Mouse (Mus musculus): ENCODE data around the gene Mvb12b. TPM values are rescaled to one million over a fixed set of nuclear protein-coding genes. Genes with fewer than 3 reads are reported as not detected.

The Mvb12b gene
- total and polyA plus RNA-seq, 3 experiments, result 22.8 to 23.3 TPM; not detected in 1

DNA sequence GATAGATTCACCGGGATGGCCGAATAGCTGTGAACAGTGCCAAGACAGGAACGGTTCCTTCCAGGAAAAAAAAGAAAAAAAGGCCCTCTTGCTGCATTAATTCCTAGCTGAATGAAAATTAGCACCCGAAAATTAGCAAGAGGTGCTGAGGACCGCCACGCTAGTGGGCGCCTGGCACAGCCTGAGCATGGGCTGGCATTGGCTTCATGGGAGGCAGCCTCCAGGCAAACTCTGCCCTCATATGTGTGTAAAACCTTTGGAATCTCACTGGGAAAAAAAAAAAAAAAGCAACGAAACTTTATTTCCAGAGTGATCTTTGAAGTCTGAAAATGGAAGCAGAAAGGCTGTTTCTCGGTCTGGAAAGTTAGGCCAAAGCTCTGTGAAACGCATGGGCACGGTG lies 110.7 kb downstream of the Mvb12b start:
- no peak for DNase-seq (ENCODE audit: low read depth, low spot score)
- H3K79me2 ChIP-seq (ENCODE audit: control insufficient read depth, insufficient read depth, low read length, poor library complexity), result no peaks in the 10 kb centered on the region
- no peak overlapping the region for H3K4me3 ChIP-seq (ENCODE audit: control insufficient read depth in 1 of 2, insufficient read depth in 1 of 2, low read depth in 2 of 2, low read length in 2 of 2)
- H3K4me1 ChIP-seq (ENCODE audit: control insufficient read depth in 1 of 2, insufficient read depth in 2 of 2, low read length in 2 of 2), result no peaks in the 10 kb centered on the region
- H3K27ac ChIP-seq (ENCODE audit: control insufficient read depth, low read depth, low read length), result no peak overlapping the region
- TF ChIP-seq SIN3A (IDR thresholded peaks at IDR 0.05; ENCODE audit: low read length) (no peak), ZMIZ1 (IDR thresholded peaks at IDR 0.05; ENCODE audit: low read depth, low read length) (no peak), UBTF (IDR thresholded peaks at IDR 0.05; ENCODE audit: borderline replicate concordance, insufficient read depth, low read depth, low read length) (no peak), MXI1 (IDR thresholded peaks at IDR 0.05; ENCODE audit: low read depth, low read length) (no peak), MAX (IDR thresholded peaks at IDR 0.05; ENCODE audit: low read length) (no peak), RCOR1 (IDR thresholded peaks at IDR 0.05; ENCODE audit: low read depth, low read length) (no peak), ZNF384 (IDR thresholded peaks at IDR 0.05; ENCODE audit: low read depth, low read length) (no peak), GABPA (IDR thresholded peaks at IDR 0.05; ENCODE audit: low read depth, low read length) (no peak), ETS1 (IDR thresholded peaks at IDR 0.05; ENCODE audit: low read depth, low read length) (no peak), POLR2AphosphoS2 (IDR thresholded peaks at IDR 0.05; ENCODE audit: low read length) (no peak), MAZ (IDR thresholded peaks at IDR 0.05; ENCODE audit: low read depth, low read length) (no peak), POLR2AphosphoS5 (IDR thresholded peaks at IDR 0.05; ENCODE audit: borderline replicate concordance, low read depth, low read length) (no peak), JUND (IDR thresholded peaks at IDR 0.05; ENCODE audit: low read depth, low read length) (no peak), MEF2A (IDR thresholded peaks at IDR 0.05; ENCODE audit: extremely low read depth, insufficient replicate concordance, low read depth, low read length, poor library complexity, severe bottlenecking) (no peak)
- no peaks in the 10 kb centered on the region; a peak in 1 of 4 replicates for H3K36me3 ChIP-seq (ENCODE audit: control insufficient read depth in 1 of 2, insufficient read depth in 2 of 2, low read length in 2 of 2)
- no peaks in the 10 kb centered on the region for H3K27me3 ChIP-seq (ENCODE audit: control insufficient read depth in 1 of 2, insufficient read depth in 2 of 2, low read length in 2 of 2)
- no peaks in the 10 kb centered on the region for H3K9me3 ChIP-seq (replicated peaks; ENCODE audit: insufficient read depth, low read length)
- no peak overlapping the region for H3K9ac ChIP-seq (ENCODE audit: control insufficient read depth, low read depth, low read length, poor library complexity, severe bottlenecking)

GRCm38 (mm10) chr2:33774884-33775283 lies 112.9 kb downstream of the Mvb12b start:
- Histone ChIP-seq H3K4me1 (ENCODE audit: control insufficient read depth in 1 of 2, insufficient read depth in 2 of 2, low read length in 2 of 2) (no peaks in the 10 kb centered on the region), H3K79me2 (ENCODE audit: control insufficient read depth, insufficient read depth, low read length, poor library complexity) (no peaks in the 10 kb centered on the region), H3K4me3 (ENCODE audit: control insufficient read depth in 1 of 2, insufficient read depth in 1 of 2, low read depth in 2 of 2, low read length in 2 of 2) (no peak overlapping the region), H3K9me3 (replicated peaks; ENCODE audit: insufficient read depth, low read length) (no peaks in the 10 kb centered on the region), H3K27me3 (ENCODE audit: control insufficient read depth in 1 of 2, insufficient read depth in 2 of 2, low read length in 2 of 2) (no peaks in the 10 kb centered on the region), H3K27ac (ENCODE audit: control insufficient read depth, low read depth, low read length) (no peak overlapping the region), H3K36me3 (ENCODE audit: control insufficient read depth in 1 of 2, insufficient read depth in 2 of 2, low read length in 2 of 2) (no peaks in the 10 kb centered on the region; a peak in 1 of 4 replicates), H3K9ac (ENCODE audit: control insufficient read depth, low read depth, low read length, poor library complexity, severe bottlenecking) (no peak overlapping the region)
- DNase-seq (ENCODE audit: low read depth, low spot score), result no peak
- TF ChIP-seq RAD21 (IDR thresholded peaks at IDR 0.05; ENCODE audit: low read depth, low read length) (no peak), ZNF384 (IDR thresholded peaks at IDR 0.05; ENCODE audit: low read depth, low read length) (no peak), MEF2A (IDR thresholded peaks at IDR 0.05; ENCODE audit: extremely low read depth, insufficient replicate concordance, low read depth, low read length, poor library complexity, severe bottlenecking) (no peak), TCF12 (IDR thresholded peaks at IDR 0.05; ENCODE audit: low read depth, low read length) (no peak), ZC3H11A (IDR thresholded peaks at IDR 0.05; ENCODE audit: low read depth, low read length) (no peak), GATA1 (IDR thresholded peaks at IDR 0.05; ENCODE audit: low read depth, low read length) (no peak)

Data from MEL (cell line).